Mouse (Mus musculus) C2C12 (cell line): ENCODE results near the gene Defa2. TPM values are rescaled to one million over a fixed set of nuclear protein-coding genes. Genes with fewer than 3 reads are reported as not detected.
"Not testable (repeated sequence)": the region's sequence is repeated elsewhere in the genome, so short reads cannot be mapped to it uniquely, and the experiment has no call there.

Source experiments
- H3K27me3 ChIP-seq: one replicate; pipeline ENCODE4 v1.6.1; 2011; ENCODE audit not compliant: control insufficient read depth, insufficient read depth, insufficient read length
- H3K36me3 ChIP-seq: one replicate; pipeline ENCODE4 v1.6.1; 2011; ENCODE audit not compliant: control insufficient read depth, insufficient read depth
- H3K4me3 ChIP-seq: one replicate; pipeline ENCODE4 v1.5.1; 2011; ENCODE audit warnings: mild to moderate bottlenecking, control low read depth; ENCODE audit not compliant: poor library complexity, insufficient read depth, severe bottlenecking
- H3K79me2 ChIP-seq: one replicate; pipeline ENCODE4 v1.6.1; 2011; ENCODE audit not compliant: control insufficient read depth, insufficient read depth
- H3K79me3 ChIP-seq: one replicate; pipeline ENCODE4 v1.6.1; 2011; ENCODE audit warnings: low read depth, control low read depth
- H3ac ChIP-seq: one replicate; pipeline ENCODE3; 2011; ENCODE audit warnings: low read depth; ENCODE audit not compliant: control insufficient read depth, insufficient read length
- long read RNA-seq, 2 experiments: library from polyadenylated mRNA; unstranded; transcript quantifications; one replicate each; pipeline ENCODE4 v2.0.0; 2019 to 2020
- polyA plus RNA-seq: library from polyadenylated mRNA; unstranded; fragments of >200 nt; fragmentation: generic; extraction: Trizol; gene quantifications from one replicate; pipeline ENCODE4 v1.2.1, GENCODE M21; 2012; ENCODE audit warnings: missing spikeins

Defa2 gene
- polyA plus RNA-seq, result not detected
- long read RNA-seq, experiment 1, result 0 reads
- long read RNA-seq, experiment 2, result 0 reads

- not testable (repeated sequence) for H3K4me3 ChIP-seq, H3K79me2 ChIP-seq, H3K79me3 ChIP-seq, H3K27me3 ChIP-seq, H3K36me3 ChIP-seq, H3ac ChIP-seq
These were observed at the start of gene Defa2 for GRCm38 (mm10) chr8:21378215-21378614. Gene Defa2 (plus strand): TSS chr8:21378515.

GRCm38 (mm10) chr8:21391511-21391910, 13.2 kb downstream of the Defa2 start, which contains the start of gene Defa33:
Gene Defa33 (plus strand): TSS chr8:21391811.
- not testable (repeated sequence) for H3K4me3 ChIP-seq, H3K79me3 ChIP-seq, H3K79me2 ChIP-seq, H3K36me3 ChIP-seq, H3K27me3 ChIP-seq, H3ac ChIP-seq

- H3K79me2 ChIP-seq, H3K4me3 ChIP-seq, H3K27me3 ChIP-seq: not testable (repeated sequence)
These were observed 48.8 kb downstream of the Defa2 start, which contains the start of gene Defa36 for GRCm38 (mm10) chr8:21427111-21427510. Gene Defa36 (plus strand): TSS chr8:21427411.

More at GRCm38 (mm10) chr8:21427111-21427510, 48.8 kb downstream of the Defa2 start, which contains the start of gene Defa36:
- H3ac ChIP-seq, H3K79me3 ChIP-seq, H3K36me3 ChIP-seq: not testable (repeated sequence)

Other genes starting within 250 kb of the Defa2 start
- gene Defa30, start 243.9 kb upstream of the Defa2 start, polyA plus RNA-seq, result not detected
- not detected for gene Defa22, start 216.2 kb upstream of the Defa2 start, polyA plus RNA-seq
- gene Defa31, start 186.9 kb upstream of the Defa2 start, polyA plus RNA-seq, result not detected
- not detected for gene Gm15293, start 177.0 kb upstream of the Defa2 start, polyA plus RNA-seq
- gene Gm15292, start 128.8 kb upstream of the Defa2 start, polyA plus RNA-seq, result not detected
- gene Defa27, start 63.0 kb upstream of the Defa2 start, polyA plus RNA-seq, result not detected
- not detected for gene Defa29, start 51.5 kb upstream of the Defa2 start, polyA plus RNA-seq
- gene Defa33, start 13.3 kb downstream of the Defa2 start, polyA plus RNA-seq, result not detected
- gene Defa36, start 48.9 kb downstream of the Defa2 start, polyA plus RNA-seq, result not detected
- not detected for gene Gm7849, start 78.0 kb downstream of the Defa2 start, polyA plus RNA-seq
- not detected for gene Defa20, start 130.7 kb downstream of the Defa2 start, polyA plus RNA-seq
- not detected for gene Defa32, start 150.5 kb downstream of the Defa2 start, polyA plus RNA-seq
- gene Defa37, start 186.9 kb downstream of the Defa2 start, polyA plus RNA-seq, result not detected
- not detected for gene Defa28, start 204.5 kb downstream of the Defa2 start, polyA plus RNA-seq
- gene Gm7861, start 216.0 kb downstream of the Defa2 start, polyA plus RNA-seq, result not detected
- not detected for gene Defa26, start 239.7 kb downstream of the Defa2 start, polyA plus RNA-seq